Mouse (Mus musculus) kidney, adult 2 months (tissue): ENCODE results near the gene Gm38431.

Experiments used
- CTCF ChIP-seq: fragments of 200-500 bp; conservative IDR thresholded peaks from 2 replicates; pipeline ENCODE4 v1.5.1; 2011; ENCODE audit warnings: low read depth, mild to moderate bottlenecking, control low read depth, low read length, moderate library complexity, mixed read lengths; ENCODE audit not compliant: insufficient read depth, insufficient read length
- POLR2A ChIP-seq: fragments of 200-500 bp; IDR thresholded peaks from one replicate; pipeline ENCODE4 v1.6.1; 2011; ENCODE audit warnings: low read depth, low read length, control low read depth

DNA sequence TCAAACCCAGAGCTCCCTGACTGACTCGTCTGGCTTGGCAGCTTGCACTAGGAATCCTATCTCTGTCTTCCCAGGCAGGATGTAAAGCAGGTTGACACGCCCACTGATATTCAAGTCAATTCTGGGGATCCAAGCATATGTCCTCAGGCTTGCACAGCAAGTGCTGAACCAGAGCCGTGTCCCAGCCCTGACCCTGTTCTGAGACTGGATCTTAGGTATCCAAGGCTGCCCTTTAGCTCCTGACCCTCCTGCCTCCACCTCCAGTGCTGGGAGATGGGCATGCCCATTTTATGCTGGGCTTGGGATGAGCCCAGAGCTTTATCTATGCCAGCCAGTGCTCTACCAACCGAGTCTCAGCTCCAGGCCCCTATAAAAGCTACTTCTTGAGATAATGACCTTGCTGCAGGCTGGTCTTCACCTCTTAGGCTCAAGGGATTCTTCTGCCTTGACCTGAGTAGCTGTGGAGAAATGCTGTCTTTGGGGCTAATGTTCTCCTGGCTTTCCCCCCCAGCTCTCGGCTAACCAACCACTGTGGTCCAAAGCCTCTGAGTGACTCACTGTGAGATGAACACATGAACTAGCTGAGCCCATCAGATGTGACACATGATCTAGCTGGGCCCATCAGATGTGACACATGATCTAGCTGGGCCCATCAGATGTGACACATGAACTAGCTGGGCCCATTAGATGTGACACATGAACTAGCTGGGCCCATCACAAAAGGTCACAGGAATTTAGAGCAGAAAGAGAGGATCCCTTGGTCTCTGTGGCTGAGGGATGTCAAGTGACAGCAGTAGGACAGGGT is 14.2 kb upstream of the Gm38431 start:
- TF ChIP-seq CTCF (no peak), POLR2A (no peak)
